Mouse (Mus musculus) A20 (cell line): ENCODE data around the gene BC107364.
A peak's percentile ranks its signal among the peaks of the same experiment; 100 is the strongest.
"Not testable (repeated sequence)": the region's sequence is repeated elsewhere in the genome, so short reads cannot be mapped to it uniquely, and the experiment has no call there.

Experiments used
- DNase-seq: peaks from one replicate; pipeline ENCODE4 v3.0.0-alpha.2; 2011; ENCODE audit warnings: low read depth, low spot score

Gene BC107364

GRCm38 (mm10) chr3:96414126-96414950 lies 37.8 kb downstream of the BC107364 start:
- DNase-seq = peak; percentile 94

- DNase-seq = peak; percentile 48
Observed at GRCm38 (mm10) chr3:96413581-96414125, 38.5 kb downstream of the BC107364 start.

GRCm38 (mm10) chr3:96411821-96412220 lies 40.3 kb downstream of the BC107364 start:
- DNase-seq = peak; percentile 30

- DNase-seq = peak; percentile 62
Observed at GRCm38 (mm10) chr3:96410966-96411365, 41.1 kb downstream of the BC107364 start.

- DNase-seq = no peak
Observed at GRCm38 (mm10) chr3:96409701-96410246, 42.3 kb downstream of the BC107364 start.

- not testable (repeated sequence) for DNase-seq
Observed at GRCm38 (mm10) chr3:96408111-96408510, 44.0 kb downstream of the BC107364 start.

GRCm38 (mm10) chr3:96405541-96406503 lies 46.3 kb downstream of the BC107364 start:
- no peak for DNase-seq

GRCm38 (mm10) chr3:96405004-96405403 lies 47.1 kb downstream of the BC107364 start:
- no peak for DNase-seq

- DNase-seq = no peak
Observed at GRCm38 (mm10) chr3:96404450-96404849, 47.7 kb downstream of the BC107364 start.

DNA sequence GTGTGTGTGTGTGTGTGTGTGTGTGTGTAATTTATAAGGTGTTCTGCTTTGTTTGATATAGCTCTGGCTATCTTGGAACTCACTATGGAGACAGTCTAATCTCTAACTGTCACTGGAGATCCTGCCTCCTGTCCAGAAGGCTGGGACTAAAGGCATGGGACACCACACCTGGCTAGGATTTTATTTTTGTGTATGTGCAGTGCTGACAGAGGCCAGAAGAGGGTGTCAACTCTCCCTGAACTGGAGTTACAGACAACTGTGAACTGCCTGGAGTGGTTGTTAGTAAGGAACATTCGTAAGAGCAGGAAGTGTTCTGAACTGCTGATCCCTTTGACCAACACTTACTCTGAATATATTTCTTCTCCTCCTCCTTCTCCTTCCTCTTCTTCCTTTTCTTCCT lies 49.1 kb downstream of the BC107364 start:
- DNase-seq = no peak

GRCm38 (mm10) chr3:96401832-96402501 lies 50.1 kb downstream of the BC107364 start:
- DNase-seq = no peak

DNA sequence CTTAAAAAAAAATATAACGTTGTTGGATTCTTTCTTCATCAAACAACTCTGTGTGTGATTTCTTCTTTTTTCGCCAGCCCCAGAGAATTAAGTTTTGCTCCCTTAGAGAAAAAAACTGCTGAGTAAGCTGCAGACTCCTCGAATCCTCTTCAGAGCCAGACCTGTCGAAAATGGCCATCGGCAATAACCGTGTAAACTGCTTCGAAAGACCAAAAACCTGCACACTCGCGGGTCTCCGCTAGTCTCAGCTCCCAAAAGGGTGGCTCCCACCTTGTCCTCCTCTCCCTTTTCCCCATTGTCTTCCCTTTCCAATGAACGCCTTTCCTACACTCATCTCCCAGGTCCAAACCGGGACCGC lies 50.7 kb downstream of the BC107364 start:
- no peak for DNase-seq

GRCm38 (mm10) chr3:96398911-96399310 lies 53.2 kb downstream of the BC107364 start:
- no peak for DNase-seq

DNA sequence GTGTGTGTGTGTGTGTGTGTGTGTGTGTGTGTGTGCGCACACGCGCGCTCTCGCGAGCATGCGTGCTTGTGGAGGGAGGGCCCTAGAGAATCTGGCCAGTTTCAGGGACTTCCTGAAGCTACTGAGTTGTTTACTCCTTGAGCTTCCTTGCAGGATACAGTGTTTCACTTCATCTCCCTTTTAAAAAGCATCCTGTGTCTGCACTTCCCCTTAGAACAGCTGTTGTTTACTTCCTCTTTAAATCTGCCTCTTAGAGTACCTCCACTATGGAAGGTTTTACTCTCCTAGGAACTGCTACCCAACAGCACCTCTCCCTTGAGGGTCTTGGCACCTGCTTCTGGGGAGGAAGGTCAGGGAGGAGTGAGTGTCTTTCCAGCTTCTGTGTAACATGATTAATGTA lies 55.2 kb downstream of the BC107364 start:
- peak; percentile 33 for DNase-seq

DNA sequence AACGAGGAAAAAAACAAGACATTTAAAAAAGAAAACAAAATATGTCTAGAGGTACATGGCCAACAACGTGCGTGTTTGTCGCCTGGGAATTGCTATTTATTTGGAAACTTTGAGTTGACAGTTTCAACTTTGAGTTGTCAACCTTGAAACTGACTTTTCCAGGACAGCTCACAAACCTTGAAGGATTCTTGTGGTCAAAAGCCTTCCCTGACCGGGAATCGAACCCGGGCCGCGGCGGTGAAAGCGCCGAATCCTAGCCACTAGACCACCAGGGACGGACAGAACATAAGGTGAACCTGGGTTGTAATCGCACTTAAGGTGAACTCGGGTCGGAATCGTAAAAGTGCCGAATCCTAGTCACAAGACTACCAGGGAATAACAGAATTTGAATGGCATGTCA lies 64.9 kb downstream of the BC107364 start:
- not testable (repeated sequence) for DNase-seq
